Mouse (Mus musculus) embryonic fibroblast, embryonic 13.5 days (primary cell): ENCODE data around the gene Bet1. TPM values are rescaled to one million over a fixed set of nuclear protein-coding genes. Genes with fewer than 3 reads are reported as not detected.

Source experiments
- H3K27ac ChIP-seq: 2 replicates; pipeline ENCODE4 v1.5.1; 2012; ENCODE audit warnings: low read length, control low read depth, inconsistent platforms; ENCODE audit not compliant: insufficient read depth
- H3K4me1 ChIP-seq: 2 replicates; pipeline ENCODE4 v1.6.1; 2011; ENCODE audit warnings: low read length; ENCODE audit not compliant: control insufficient read depth, insufficient read depth
- H3K4me3 ChIP-seq: 2 replicates; pipeline ENCODE4 v1.5.1; 2011; ENCODE audit warnings: mild to moderate bottlenecking, control low read depth, low read length; ENCODE audit not compliant: insufficient read depth
- CTCF ChIP-seq: IDR thresholded peaks from 2 replicates; pipeline ENCODE4 v1.5.1; 2011; ENCODE audit warnings: mild to moderate bottlenecking, control low read depth, low read length, moderate library complexity, borderline replicate concordance; ENCODE audit not compliant: insufficient read depth
- POLR2A ChIP-seq: IDR thresholded peaks from 2 replicates; pipeline ENCODE4 v1.6.1; 2011; ENCODE audit warnings: low read depth, mild to moderate bottlenecking, control low read depth, low read length, moderate library complexity
- polyA plus RNA-seq: library from polyadenylated mRNA; stranded (reverse); fragments of >200 nt; gene quantifications from 2 replicates; pipeline ENCODE4 v1.2.4, GENCODE M21; 2011; ENCODE audit warnings: low read depth; ENCODE audit not compliant: missing spikeins, insufficient read length

Bet1 gene
- polyA plus RNA-seq, 1 experiment, result 61.8 TPM

DNA sequence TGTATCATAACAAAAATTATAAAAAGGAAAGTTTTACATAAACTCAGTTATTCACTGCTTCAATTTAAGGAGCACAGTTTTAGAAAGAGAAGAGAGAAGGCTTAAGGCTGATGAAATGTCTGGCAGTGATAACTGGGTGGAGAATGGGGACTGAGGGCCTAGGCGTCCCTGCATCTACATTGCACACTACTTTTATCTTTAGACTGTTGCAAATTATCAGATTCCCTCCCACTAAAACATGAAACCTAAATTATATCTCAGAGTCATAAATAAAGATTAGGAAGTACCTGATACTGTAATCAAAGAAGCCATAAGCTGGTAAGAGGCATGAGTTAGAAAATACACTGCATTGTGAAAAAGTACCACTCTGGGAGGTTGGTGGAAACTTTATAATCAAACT is 45.0 kb downstream of the Bet1 start:
- Histone ChIP-seq H3K4me1 (no peaks in the 10 kb centered on the region), H3K27ac (no peak overlapping the region), H3K4me3 (no peak overlapping the region)
- TF ChIP-seq POLR2A, result no peak
- TF ChIP-seq CTCF, result no peak

GRCm38 (mm10) chr6:4030956-4031355 is 55.8 kb downstream of the Bet1 start:
- Histone ChIP-seq H3K4me3 (no peak overlapping the region), H3K27ac (no peak overlapping the region), H3K4me1 (no peaks in the 10 kb centered on the region)
- TF ChIP-seq POLR2A (no peak), CTCF (no peak)

Other genes starting within 250 kb of the Bet1 start
- 6.4 and 13.8 TPM in 2 replicates for gene Tfpi2, start 98.1 kb downstream of the Bet1 start, polyA plus RNA-seq
- not detected in 2 replicates for gene Gngt1, start 93.2 kb downstream of the Bet1 start, polyA plus RNA-seq
- 27.5 and 44.1 TPM in 2 replicates for gene Gng11, start 83.1 kb downstream of the Bet1 start, polyA plus RNA-seq